Mouse (Mus musculus) midbrain, embryonic 16.5 days (tissue): ENCODE results near the gene Pcsk6. TPM values are rescaled to one million over a fixed set of nuclear protein-coding genes. Genes with fewer than 3 reads are reported as not detected.

Source experiments
- ATAC-seq: fragments of 200-750 bp; cut with Nextera tagmentation; 2 replicates; pipeline ENCODE4 v1.8.0; 2017; ENCODE audit warnings: moderate TSS enrichment
- H3K27ac ChIP-seq: fragments of 300-500 bp; sonication (generic); 2 replicates; pipeline ENCODE4 v1.5.1; 2014; ENCODE audit warnings: mild to moderate bottlenecking, low read length, mixed read lengths
- H3K27me3 ChIP-seq: fragments of 300-500 bp; sonication (generic); 2 replicates; pipeline ENCODE4 v1.6.1; 2014; ENCODE audit warnings: low read depth, low read length, mixed read lengths; ENCODE audit not compliant: control insufficient read depth, insufficient read depth
- H3K36me3 ChIP-seq: fragments of 300-500 bp; sonication (generic); 2 replicates; pipeline ENCODE4 v1.6.1; 2014; ENCODE audit warnings: mild to moderate bottlenecking, low read length, moderate library complexity, mixed read lengths; ENCODE audit not compliant: control insufficient read depth, insufficient read depth
- H3K4me1 ChIP-seq: fragments of 300-500 bp; sonication (generic); 2 replicates; pipeline ENCODE4 v1.6.1; 2014; ENCODE audit warnings: mild to moderate bottlenecking, low read length, mixed read lengths; ENCODE audit not compliant: control insufficient read depth, insufficient read depth
- H3K4me2 ChIP-seq: fragments of 300-500 bp; sonication (generic); 2 replicates; pipeline ENCODE4 v1.6.1; 2014; ENCODE audit warnings: mild to moderate bottlenecking, low read length, mixed read lengths
- H3K4me3 ChIP-seq: fragments of 300-500 bp; sonication (generic); 2 replicates; pipeline ENCODE4 v1.5.1; 2014; ENCODE audit warnings: low read depth, mild to moderate bottlenecking, low read length, moderate library complexity, mixed read lengths
- H3K9ac ChIP-seq: fragments of 300-500 bp; sonication (generic); 2 replicates; pipeline ENCODE4 v1.6.1; 2014; ENCODE audit warnings: low read depth, low read length, mixed read lengths
- H3K9me3 ChIP-seq: fragments of 300-500 bp; sonication (generic); replicated peaks from 2 replicates; pipeline ENCODE4 v1.6.1; 2014; ENCODE audit warnings: mild to moderate bottlenecking, low read length, mixed read lengths; ENCODE audit not compliant: control insufficient read depth, poor library complexity, severe bottlenecking
- WGBS: fragments of 180-500 bp; shearing (Covaris S2); extraction: QIAGEN DNeasy Blood & Tissue Kit; methylation state at CpG from one replicate; pipeline ENCODE4 v1.1.7; 2014; 5-methylcytosine and 5-hydroxymethylcytosine counted together
- polyA plus RNA-seq: library from polyadenylated mRNA; unstranded; fragments of >200 nt; fragmentation: Nextera tagmentation; extraction: Ambion mirVana; gene quantifications from 2 replicates; pipeline ENCODE4 v1.2.1, GENCODE M21; 2015

Gene Pcsk6
- polyA plus RNA-seq, 1 experiment from 2014 or later, result 0.82 TPM

DNA sequence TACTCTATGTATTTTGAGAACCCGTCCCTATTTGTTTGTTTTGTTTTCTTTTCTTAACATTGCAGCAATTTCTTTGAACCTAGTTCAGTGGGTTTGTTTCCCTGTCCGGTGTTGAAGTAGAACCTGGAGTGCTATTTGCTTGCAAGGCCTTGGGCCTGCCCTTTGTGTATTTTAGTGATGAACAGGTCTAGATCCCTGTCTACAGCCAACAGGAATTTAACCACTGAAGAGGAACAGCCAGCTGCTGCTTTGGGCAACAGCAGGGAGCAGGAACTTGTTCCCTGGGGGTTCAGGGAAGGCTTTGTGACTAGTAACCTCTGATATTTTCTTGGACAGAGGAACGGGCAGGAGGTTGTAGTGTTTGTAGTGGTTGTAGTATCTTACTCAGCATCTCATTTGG lies 15.1 kb downstream of the Pcsk6 start:
- WGBS, result 73% methylated on average over 3 of the region's 3 CpGs
- H3K4me3 ChIP-seq, result no peak overlapping the region
- H3K36me3 ChIP-seq, result no peaks in the 10 kb centered on the region
- peaks cover 3% of the 10 kb centered on the region; the same call in 1 of the 2 replicates for H3K4me1 ChIP-seq
- no peaks in the 10 kb centered on the region for H3K27me3 ChIP-seq
- H3K27ac ChIP-seq, result no peak overlapping the region
- H3K4me2 ChIP-seq, result no peak overlapping the region
- no peak for ATAC-seq
- no peak overlapping the region for H3K9ac ChIP-seq
- no peaks in the 10 kb centered on the region for H3K9me3 ChIP-seq

DNA sequence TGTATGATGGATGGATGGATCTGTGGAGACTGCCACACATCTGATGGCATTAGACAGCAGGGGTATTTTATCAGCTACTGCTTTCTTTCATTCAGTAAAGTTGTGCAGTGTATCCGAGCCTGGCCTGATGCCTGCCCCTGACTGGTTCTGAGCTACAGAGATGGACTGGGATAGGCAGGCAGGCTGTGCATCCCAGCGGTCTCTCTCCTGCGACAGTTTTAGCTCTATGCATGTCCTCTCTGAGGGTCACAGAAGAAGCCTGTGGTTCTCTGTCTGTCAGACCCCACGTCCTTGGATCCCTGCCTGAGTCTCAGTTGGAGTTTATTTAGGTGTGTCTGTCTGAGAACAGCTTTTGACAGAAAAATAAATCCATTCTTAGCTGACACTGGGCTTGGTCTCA lies 16.7 kb downstream of the Pcsk6 start:
- 65% methylated on average over 4 of the region's 4 CpGs for WGBS
- H3K4me3 ChIP-seq, result no peak overlapping the region
- H3K27ac ChIP-seq, result no peak overlapping the region
- H3K9me3 ChIP-seq, result no peaks in the 10 kb centered on the region
- no peaks in the 10 kb centered on the region for H3K27me3 ChIP-seq
- no peak overlapping the region for H3K4me2 ChIP-seq
- no peak for ATAC-seq
- H3K36me3 ChIP-seq, result no peaks in the 10 kb centered on the region
- H3K9ac ChIP-seq, result no peak overlapping the region
- H3K4me1 ChIP-seq, result peaks cover 5% of the 10 kb centered on the region; the same call in 1 of the 2 replicates

DNA sequence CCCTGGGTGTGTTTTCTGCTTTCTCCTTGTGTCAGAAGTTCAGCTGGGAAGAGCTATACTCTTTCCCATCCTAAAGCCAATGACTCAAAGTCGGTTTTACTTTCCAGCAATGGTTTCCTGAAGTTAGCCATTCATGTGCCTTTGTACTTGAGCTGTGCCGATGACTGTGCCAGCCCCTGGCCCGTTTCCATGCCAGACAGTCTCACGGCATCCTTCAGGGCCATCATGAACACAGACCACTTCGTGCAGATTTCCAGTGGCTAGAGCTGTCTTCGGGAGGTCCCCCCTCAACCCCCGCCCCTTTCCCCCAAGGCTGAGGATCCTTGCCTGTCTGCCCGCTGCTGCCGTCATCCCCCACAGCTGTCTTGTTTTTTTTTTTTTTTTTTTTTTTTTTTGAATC lies 17.8 kb downstream of the Pcsk6 start:
- 67% methylated on average over 9 of the region's 9 CpGs for WGBS
- Histone ChIP-seq H3K27me3 (no peaks in the 10 kb centered on the region), H3K9me3 (no peaks in the 10 kb centered on the region), H3K9ac (no peak overlapping the region), H3K36me3 (no peaks in the 10 kb centered on the region), H3K4me1 (peaks cover 5% of the 10 kb centered on the region; the same call in 1 of the 2 replicates), H3K27ac (no peak overlapping the region), H3K4me2 (no peak overlapping the region), H3K4me3 (no peak overlapping the region)
- ATAC-seq, result no peak

DNA sequence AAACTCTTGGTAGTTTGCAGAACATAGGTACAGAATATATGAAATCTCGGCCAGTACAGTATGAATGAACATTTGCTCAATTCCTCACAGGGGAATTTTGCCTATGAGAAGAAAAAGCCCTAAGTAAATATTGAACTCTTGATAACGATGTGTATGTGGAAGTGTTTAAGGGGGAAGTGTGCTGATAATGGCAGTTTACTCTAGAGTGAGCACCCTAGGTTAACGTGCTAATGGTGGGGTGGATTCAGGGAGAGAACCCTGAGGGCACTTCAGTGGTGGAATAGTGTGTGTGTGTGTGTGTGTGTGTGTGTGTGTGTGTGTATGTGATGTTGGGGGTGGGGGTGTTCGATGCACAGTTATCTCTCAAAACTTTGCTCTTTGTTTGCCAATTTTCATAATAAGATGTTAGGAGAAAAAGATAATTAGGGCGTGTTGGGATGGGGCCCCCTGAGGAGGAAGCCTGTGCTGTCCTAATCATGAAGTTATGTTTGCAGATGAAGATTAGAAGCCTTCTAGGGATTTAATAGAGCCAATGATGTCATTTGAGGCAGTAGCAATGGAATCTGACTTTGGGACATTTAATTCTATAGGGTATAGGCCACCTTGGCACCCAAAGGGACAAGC lies 19.2 kb downstream of the Pcsk6 start:
- 76% methylated on average over 5 of the region's 5 CpGs for WGBS
- Histone ChIP-seq H3K9ac (no peak overlapping the region), H3K4me2 (no peak overlapping the region), H3K27ac (no peak overlapping the region), H3K4me1 (peaks cover 5% of the 10 kb centered on the region; the same call in 1 of the 2 replicates), H3K9me3 (no peaks in the 10 kb centered on the region), H3K4me3 (no peak overlapping the region), H3K36me3 (no peaks in the 10 kb centered on the region), H3K27me3 (no peaks in the 10 kb centered on the region)
- ATAC-seq, result no peak

GRCm38 (mm10) chr7:65881290-65881688 lies 19.8 kb downstream of the Pcsk6 start:
- 57% methylated on average over 12 of the region's 12 CpGs for WGBS
- H3K9me3 ChIP-seq, result no peaks in the 10 kb centered on the region
- no peak overlapping the region for H3K9ac ChIP-seq
- ATAC-seq, result peak; percentile 69; the same call in 1 of the 2 replicates
- H3K4me2 ChIP-seq, result peak overlapping the region; percentile 32
- H3K27ac ChIP-seq, result no peak overlapping the region
- no peaks in the 10 kb centered on the region for H3K27me3 ChIP-seq
- peaks cover 5% of the 10 kb centered on the region; the same call in 1 of the 2 replicates for H3K4me1 ChIP-seq
- H3K36me3 ChIP-seq, result no peaks in the 10 kb centered on the region
- H3K4me3 ChIP-seq, result no peak overlapping the region

GRCm38 (mm10) chr7:65884928-65885327 lies 23.4 kb downstream of the Pcsk6 start:
- H3K4me1 ChIP-seq, result peaks cover 5% of the 10 kb centered on the region; the same call in 1 of the 2 replicates
- H3K27me3 ChIP-seq, result no peaks in the 10 kb centered on the region
- no peak overlapping the region for H3K9ac ChIP-seq
- H3K36me3 ChIP-seq, result no peaks in the 10 kb centered on the region
- no peak overlapping the region for H3K27ac ChIP-seq
- no peak overlapping the region for H3K4me3 ChIP-seq
- H3K4me2 ChIP-seq, result no peak overlapping the region
- H3K9me3 ChIP-seq, result no peaks in the 10 kb centered on the region
- no peak for ATAC-seq
- WGBS, result 89% methylated on average over 4 of the region's 4 CpGs

GRCm38 (mm10) chr7:65885819-65886218 lies 24.3 kb downstream of the Pcsk6 start:
- H3K4me2 ChIP-seq, result no peak overlapping the region
- H3K4me1 ChIP-seq, result peaks cover 5% of the 10 kb centered on the region; the same call in 1 of the 2 replicates
- no peak overlapping the region for H3K27ac ChIP-seq
- H3K27me3 ChIP-seq, result no peaks in the 10 kb centered on the region
- 95% methylated on average over 6 of the region's 6 CpGs for WGBS
- H3K36me3 ChIP-seq, result no peaks in the 10 kb centered on the region
- no peak overlapping the region for H3K9ac ChIP-seq
- ATAC-seq, result no peak
- no peak overlapping the region for H3K4me3 ChIP-seq
- H3K9me3 ChIP-seq, result no peaks in the 10 kb centered on the region

- WGBS, result 89% methylated on average over 7 of the region's 7 CpGs
- ATAC-seq, result no peak
These were observed 30.3 kb downstream of the Pcsk6 start for GRCm38 (mm10) chr7:65891831-65892230.

DNA sequence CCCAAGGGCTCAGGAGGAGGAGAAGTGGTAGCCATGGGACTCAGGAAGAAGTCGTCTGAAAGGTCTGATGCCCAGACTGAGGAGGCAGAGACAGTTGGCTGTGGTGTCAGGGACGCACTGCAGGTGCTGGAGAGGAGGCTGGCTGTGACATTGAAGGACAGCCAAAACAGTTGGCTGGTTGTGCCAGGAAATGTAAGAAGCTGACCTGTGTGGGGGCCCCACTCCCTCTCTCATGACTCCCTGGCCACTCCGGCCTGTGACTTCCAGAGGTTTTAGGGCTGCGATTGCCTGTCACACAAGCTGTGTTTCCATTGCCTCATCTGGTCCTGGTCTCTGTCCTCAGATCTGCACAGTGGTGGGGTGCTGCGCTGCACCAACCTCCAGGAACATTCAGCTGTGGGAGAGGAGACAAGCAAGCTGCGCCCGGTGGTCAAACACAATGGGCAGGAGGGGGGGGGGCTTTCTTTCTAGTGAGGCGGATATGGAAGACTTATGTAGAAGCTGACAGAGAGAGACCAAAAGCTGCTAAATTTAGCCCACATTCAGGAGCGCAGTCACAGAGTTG lies 30.8 kb downstream of the Pcsk6 start:
- H3K27ac ChIP-seq, result no peak overlapping the region
- H3K27me3 ChIP-seq, result no peaks in the 10 kb centered on the region
- H3K4me1 ChIP-seq, result no peaks in the 10 kb centered on the region
- ATAC-seq, result peak; percentile 56; the same call in 1 of the 2 replicates
- H3K36me3 ChIP-seq, result no peaks in the 10 kb centered on the region
- 47% methylated on average over 9 of the region's 9 CpGs for WGBS
- no peak overlapping the region for H3K4me2 ChIP-seq
- no peak overlapping the region for H3K9ac ChIP-seq
- H3K4me3 ChIP-seq, result no peak overlapping the region
- no peaks in the 10 kb centered on the region for H3K9me3 ChIP-seq

More at GRCm38 (mm10) chr7:65891831-65892230, 30.3 kb downstream of the Pcsk6 start:
- Histone ChIP-seq H3K4me2 (no peak overlapping the region), H3K4me3 (no peak overlapping the region), H3K36me3 (no peaks in the 10 kb centered on the region), H3K9ac (no peak overlapping the region), H3K27ac (no peak overlapping the region), H3K4me1 (no peaks in the 10 kb centered on the region), H3K9me3 (no peaks in the 10 kb centered on the region), H3K27me3 (no peaks in the 10 kb centered on the region)
